ENCODE assay signal across 8 mouse cellular contexts in genomic region chr7:16273766-16274140, GRCm38 (mm10). TPM values are rescaled to one million over a fixed set of nuclear protein-coding genes. Genes with fewer than 3 reads are reported as not detected.
A peak's percentile ranks its signal among the peaks of the same experiment; 100 is the strongest.
DNase-seq lines count a peak whose midpoint lies in the region; ATAC-seq lines count a peak whose summit lies in the region.

No protein-coding gene starts in this region.

- H3K27ac ChIP-seq in embryonic facial prominence, embryonic 13.5 days: peak overlapping the region; percentile 96
- peak overlapping the region; percentile 96 for H3K27ac ChIP-seq in hindbrain, embryonic 13.5 days
- peak overlapping the region; percentile 56; the same call in 1 of the 2 replicates for H3K27ac ChIP-seq in limb, embryonic 11.5 days (replicated peaks; ENCODE audit: low read depth, low read length)
- H3K27ac ChIP-seq in midbrain, embryonic 13.5 days: peak overlapping the region; percentile 96

- H3K9ac ChIP-seq in embryonic facial prominence, embryonic 13.5 days: peak overlapping the region; percentile 83
- H3K9ac ChIP-seq in hindbrain, embryonic 13.5 days: peak overlapping the region; percentile 90
- H3K9ac ChIP-seq in limb, embryonic 11.5 days (ENCODE audit: low read length): peak overlapping the region; percentile 52; the same call in 1 of the 2 replicates
- H3K9ac ChIP-seq in midbrain, embryonic 13.5 days (replicated peaks): peak overlapping the region; percentile 90

- peaks cover 29% of the 10 kb centered on the region for H3K4me1 ChIP-seq in embryonic facial prominence, embryonic 13.5 days
- peaks cover 39% of the 10 kb centered on the region for H3K4me1 ChIP-seq in hindbrain, embryonic 13.5 days (replicated peaks)
- peaks cover 14% of the 10 kb centered on the region for H3K4me1 ChIP-seq in limb, embryonic 11.5 days (ENCODE audit: control insufficient read depth, insufficient read depth, low read length)
- H3K4me1 ChIP-seq in midbrain, embryonic 13.5 days (replicated peaks): peaks cover 29% of the 10 kb centered on the region

- intact Hi-C loops in heart, postnatal 36 days (cut with DNase I): loop anchor here (1.0 kb wide), 1 partner anchor 12 kb away; no protein-coding TSS in a partner anchor

- no peaks in the 10 kb centered on the region for H3K9me3 ChIP-seq in embryonic facial prominence, embryonic 13.5 days
- no peaks in the 10 kb centered on the region for H3K9me3 ChIP-seq in hindbrain, embryonic 13.5 days
- no peaks in the 10 kb centered on the region for H3K9me3 ChIP-seq in limb, embryonic 11.5 days (ENCODE audit: control insufficient read depth, low read length)
- no peaks in the 10 kb centered on the region for H3K9me3 ChIP-seq in midbrain, embryonic 13.5 days

- peak overlapping the region; percentile 68 for H3K4me3 ChIP-seq in embryonic facial prominence, embryonic 13.5 days
- peak overlapping the region; percentile 81 for H3K4me3 ChIP-seq in hindbrain, embryonic 13.5 days
- H3K4me3 ChIP-seq in limb, embryonic 11.5 days (ENCODE audit: low read depth, low read length): peak overlapping the region; percentile 66
- H3K4me3 ChIP-seq in midbrain, embryonic 13.5 days (replicated peaks): peak overlapping the region; percentile 81

- H3K4me2 ChIP-seq in embryonic facial prominence, embryonic 13.5 days: peak overlapping the region; percentile 77
- peak overlapping the region; percentile 84 for H3K4me2 ChIP-seq in hindbrain, embryonic 13.5 days
- peak overlapping the region; percentile 98 for H3K4me2 ChIP-seq in limb, embryonic 11.5 days (ENCODE audit: low read depth, severe bottlenecking)
- H3K4me2 ChIP-seq in midbrain, embryonic 13.5 days (replicated peaks): peak overlapping the region; percentile 93

- no peaks in the 10 kb centered on the region for H3K27me3 ChIP-seq in embryonic facial prominence, embryonic 13.5 days
- H3K27me3 ChIP-seq in hindbrain, embryonic 13.5 days: peaks cover 16% of the 10 kb centered on the region; the same call in 1 of the 2 replicates
- H3K27me3 ChIP-seq in limb, embryonic 11.5 days (ENCODE audit: control insufficient read depth, insufficient read depth, low read length): no peaks in the 10 kb centered on the region
- H3K27me3 ChIP-seq in midbrain, embryonic 13.5 days: peaks cover 9% of the 10 kb centered on the region; the same call in 1 of the 2 replicates

- WGBS in embryonic facial prominence, embryonic 13.5 days: under 1% methylated on average over 18 of the region's 18 CpGs
- under 1% methylated on average over 18 of the region's 18 CpGs for WGBS in hindbrain, embryonic 13.5 days
- WGBS in limb, embryonic 11.5 days: under 1% methylated on average over 18 of the region's 18 CpGs
- 0% methylated on average over 18 of the region's 18 CpGs for WGBS in midbrain, embryonic 13.5 days

- peak; percentile 32 for ATAC-seq in embryonic facial prominence, embryonic 13.5 days (ENCODE audit: insufficient number of reproducible peaks, insufficient read depth, low FRiP score, low TSS enrichment, low read depth)
- ATAC-seq in hindbrain, embryonic 13.5 days (ENCODE audit: low FRiP score): peak; percentile 74
- ATAC-seq in limb, embryonic 11.5 days (ENCODE audit: insufficient number of reproducible peaks, low FRiP score, low TSS enrichment, low read depth): peak; percentile 57
- peak; percentile 79 for ATAC-seq in midbrain, embryonic 13.5 days

- H3K36me3 ChIP-seq in embryonic facial prominence, embryonic 13.5 days: peaks cover 38% of the 10 kb centered on the region
- H3K36me3 ChIP-seq in hindbrain, embryonic 13.5 days: peaks cover 40% of the 10 kb centered on the region
- H3K36me3 ChIP-seq in limb, embryonic 11.5 days (ENCODE audit: control insufficient read depth, insufficient read depth, low read length): peaks cover 10% of the 10 kb centered on the region
- peaks cover 39% of the 10 kb centered on the region for H3K36me3 ChIP-seq in midbrain, embryonic 13.5 days

- DNase-seq in heart, adult 9 months (ENCODE audit: low spot score in 2 of 2): peak; percentile 74 to 76
- DNase-seq in heart, postnatal 36 days: no peak
- DNase-seq in adrenal gland, adult 2 months: peak; percentile 89
- DNase-seq in limb, embryonic 11.5 days (ENCODE audit: low spot score): no peak
- peak; percentile 65 to 66 for DNase-seq in spleen, postnatal 14 days (ENCODE audit: low spot score in 2 of 2)

RNA-seq across cellular contexts. Expression of gene Inafm1, which starts 0.3 kb away (rescaled TPM):
- total RNA-seq in heart, postnatal 36 days (2021): 10 to 100 TPM; 17.0 to 17.8 TPM
- total RNA-seq in adrenal gland, adult 2 months (2021): 10 to 100 TPM; 13.3 to 22.9 TPM
- polyA plus RNA-seq in adrenal gland, adult 2 months (2012; rRNA removed): 160 and 217 TPM in 2 replicates
- 23.9 and 24.3 TPM in 2 replicates for polyA plus RNA-seq in embryonic facial prominence, embryonic 13.5 days (2015; fragmentation: Nextera tagmentation; extraction: Ambion mirVana)
- 33.4 and 33.8 TPM in 2 replicates for polyA plus RNA-seq in hindbrain, embryonic 13.5 days (2015; fragmentation: Nextera tagmentation; extraction: Ambion mirVana)
- 7.9 and 9.6 TPM in 2 replicates for polyA plus RNA-seq in limb, embryonic 11.5 days (2014; fragmentation: Nextera tagmentation; extraction: Ambion mirVana)
- polyA plus RNA-seq in midbrain, embryonic 13.5 days (2015; fragmentation: Nextera tagmentation; extraction: Ambion mirVana): 22.3 and 27.3 TPM in 2 replicates

RNA-seq across cellular contexts. Expression of gene Ccdc9, which starts 12.8 kb away (rescaled TPM):
- total RNA-seq in heart, postnatal 36 days (2021): 10 to 100 TPM; 34.6 to 36.9 TPM
- 10 to 100 TPM; 53.9 to 61.2 TPM for total RNA-seq in adrenal gland, adult 2 months (2021)
- 17.4 and 19.8 TPM in 2 replicates for polyA plus RNA-seq in adrenal gland, adult 2 months (2012; rRNA removed)
- 31.0 and 32.9 TPM in 2 replicates for polyA plus RNA-seq in embryonic facial prominence, embryonic 13.5 days (2015; fragmentation: Nextera tagmentation; extraction: Ambion mirVana)
- polyA plus RNA-seq in hindbrain, embryonic 13.5 days (2015; fragmentation: Nextera tagmentation; extraction: Ambion mirVana): 23.9 and 27.9 TPM in 2 replicates
- 20.2 and 23.8 TPM in 2 replicates for polyA plus RNA-seq in limb, embryonic 11.5 days (2014; fragmentation: Nextera tagmentation; extraction: Ambion mirVana)
- 22.5 and 39.4 TPM in 2 replicates for polyA plus RNA-seq in midbrain, embryonic 13.5 days (2015; fragmentation: Nextera tagmentation; extraction: Ambion mirVana)

RNA-seq across cellular contexts. Expression of gene C5ar1, which starts 14.4 kb away (rescaled TPM):
- 1 to 10 TPM; 6.4 to 7.8 TPM for total RNA-seq in heart, postnatal 36 days (2021)
- 10 to 100 TPM in 1 of 2 experiments, 1 to 10 TPM in 1; 5.7 to 10.4 TPM for total RNA-seq in adrenal gland, adult 2 months (2021)
- polyA plus RNA-seq in adrenal gland, adult 2 months (2012; rRNA removed): 7.1 and 9.0 TPM in 2 replicates
- 1.4 and 1.5 TPM in 2 replicates for polyA plus RNA-seq in embryonic facial prominence, embryonic 13.5 days (2015; fragmentation: Nextera tagmentation; extraction: Ambion mirVana)
- polyA plus RNA-seq in hindbrain, embryonic 13.5 days (2015; fragmentation: Nextera tagmentation; extraction: Ambion mirVana): 1.7 and 2.3 TPM in 2 replicates
- 0.38 and 0.55 TPM in 2 replicates for polyA plus RNA-seq in limb, embryonic 11.5 days (2014; fragmentation: Nextera tagmentation; extraction: Ambion mirVana)
- polyA plus RNA-seq in midbrain, embryonic 13.5 days (2015; fragmentation: Nextera tagmentation; extraction: Ambion mirVana): 1.0 and 1.5 TPM in 2 replicates

RNA-seq across cellular contexts. Expression of gene C5ar2, which starts 29.8 kb away (rescaled TPM):
- total RNA-seq in heart, postnatal 36 days (2021): 1 to 10 TPM; 1.2 to 1.7 TPM
- under 1 TPM; 0.52 to 0.59 TPM for total RNA-seq in adrenal gland, adult 2 months (2021)
- polyA plus RNA-seq in adrenal gland, adult 2 months (2012; rRNA removed): 0.43 and 0.71 TPM in 2 replicates
- 0.10 TPM in 1 of 2 replicates, not detected in the other for polyA plus RNA-seq in embryonic facial prominence, embryonic 13.5 days (2015; fragmentation: Nextera tagmentation; extraction: Ambion mirVana)
- polyA plus RNA-seq in hindbrain, embryonic 13.5 days (2015; fragmentation: Nextera tagmentation; extraction: Ambion mirVana): 0.08 and 0.14 TPM in 2 replicates
- polyA plus RNA-seq in limb, embryonic 11.5 days (2014; fragmentation: Nextera tagmentation; extraction: Ambion mirVana): 0.07 TPM in 1 of 2 replicates, not detected in the other
- 0.05 TPM in 1 of 2 replicates, not detected in the other for polyA plus RNA-seq in midbrain, embryonic 13.5 days (2015; fragmentation: Nextera tagmentation; extraction: Ambion mirVana)

RNA-seq across cellular contexts. Expression of gene Bbc3, which starts 34.4 kb away (rescaled TPM):
- total RNA-seq in heart, postnatal 36 days (2021): 1 to 10 TPM; 3.1 to 5.0 TPM
- total RNA-seq in adrenal gland, adult 2 months (2021): 1 to 10 TPM; 3.3 to 9.1 TPM
- polyA plus RNA-seq in adrenal gland, adult 2 months (2012; rRNA removed): 62.4 and 114 TPM in 2 replicates
- 4.8 and 5.2 TPM in 2 replicates for polyA plus RNA-seq in embryonic facial prominence, embryonic 13.5 days (2015; fragmentation: Nextera tagmentation; extraction: Ambion mirVana)
- polyA plus RNA-seq in hindbrain, embryonic 13.5 days (2015; fragmentation: Nextera tagmentation; extraction: Ambion mirVana): 24.0 and 24.2 TPM in 2 replicates
- polyA plus RNA-seq in limb, embryonic 11.5 days (2014; fragmentation: Nextera tagmentation; extraction: Ambion mirVana): 5.0 and 6.8 TPM in 2 replicates
- polyA plus RNA-seq in midbrain, embryonic 13.5 days (2015; fragmentation: Nextera tagmentation; extraction: Ambion mirVana): 23.1 and 25.5 TPM in 2 replicates

Comparison
In these comparisons a context has a peak if more than half of its experiments do, and no peak if none do; other contexts are left out.
1. DNase-seq: peak in heart, adult 9 months (2 of 2), adrenal gland, adult 2 months (single experiment) and spleen, postnatal 14 days (2 of 2); none in heart, postnatal 36 days (0 of 2) and limb, embryonic 11.5 days (single experiment).
2. Peak in every context shown above with its lines, with median percentiles within 50 percentile points of each other: ATAC-seq, H3K27ac ChIP-seq, H3K4me2 ChIP-seq, H3K4me3 ChIP-seq and H3K9ac ChIP-seq.